Mouse (Mus musculus) frontal cortex, adult 2 months (tissue): ENCODE measurements at regions not wholly inside any gene's neighbourhood (a gene's known extent, or its start where the extent isn't known, plus 50 kb on each side); places are given as distances from the start of the nearest gene placed in this dataset.

ENCODE experiments used
- DNase-seq, 2 experiments: peaks; one replicate each; pipeline ENCODE4 v3.0.0; 2022; ENCODE audit warnings: low spot score in 1 of 2; ENCODE audit errors: extremely low spot score in 1 of 2

- no peak for DNase-seq
Measured at GRCm38 (mm10) chr15:62327481-62327880, 1404.7 kb upstream of the A1bg start.

- no peak for DNase-seq
Measured at GRCm38 (mm10) chr15:62326524-62326923, 1403.7 kb upstream of the A1bg start.

- no peak for DNase-seq
Measured at GRCm38 (mm10) chr15:62325451-62326290, 1402.9 kb upstream of the A1bg start.

- DNase-seq = no peak
Measured at GRCm38 (mm10) chr15:62320966-62321365, 1398.2 kb upstream of the A1bg start.

GRCm38 (mm10) chr15:62314449-62314848 lies 1391.6 kb upstream of the A1bg start:
- DNase-seq = no peak

GRCm38 (mm10) chr15:62302233-62302632 lies 1379.4 kb upstream of the A1bg start:
- no peak for DNase-seq

GRCm38 (mm10) chr15:62301567-62301966 lies 1378.8 kb upstream of the A1bg start:
- no peak for DNase-seq

- no peak for DNase-seq
Measured at GRCm38 (mm10) chr15:62297138-62297537, 1374.3 kb upstream of the A1bg start.

GRCm38 (mm10) chr15:62295233-62295927 lies 1372.6 kb upstream of the A1bg start:
- peak; percentile 7 to 35 for DNase-seq

- no peak for DNase-seq
Measured at GRCm38 (mm10) chr15:62294786-62295185, 1372.0 kb upstream of the A1bg start.

GRCm38 (mm10) chr15:62292876-62293275 lies 1370.1 kb upstream of the A1bg start:
- no peak for DNase-seq

- DNase-seq = no peak
Measured at GRCm38 (mm10) chr15:62290687-62291086, 1367.9 kb upstream of the A1bg start.

- no peak for DNase-seq
Measured at GRCm38 (mm10) chr15:62286666-62287655, 1364.1 kb upstream of the A1bg start.

- no peak for DNase-seq
Measured at GRCm38 (mm10) chr15:62284606-62285531, 1362.1 kb upstream of the A1bg start.

- no peak for DNase-seq
Measured at GRCm38 (mm10) chr15:62283661-62284429, 1361.0 kb upstream of the A1bg start.

- DNase-seq = no peak
Measured at GRCm38 (mm10) chr15:62282646-62283045, 1359.8 kb upstream of the A1bg start.

- DNase-seq = no peak
Measured at GRCm38 (mm10) chr15:62282116-62282515, 1359.3 kb upstream of the A1bg start.

GRCm38 (mm10) chr15:62279526-62279925 lies 1356.7 kb upstream of the A1bg start:
- no peak for DNase-seq

- DNase-seq = no peak
Measured at GRCm38 (mm10) chr15:62274818-62275217, 1352.0 kb upstream of the A1bg start.
